Mouse (Mus musculus): Measurements from ENCODE around the gene Apln.

The Apln gene

DNA sequence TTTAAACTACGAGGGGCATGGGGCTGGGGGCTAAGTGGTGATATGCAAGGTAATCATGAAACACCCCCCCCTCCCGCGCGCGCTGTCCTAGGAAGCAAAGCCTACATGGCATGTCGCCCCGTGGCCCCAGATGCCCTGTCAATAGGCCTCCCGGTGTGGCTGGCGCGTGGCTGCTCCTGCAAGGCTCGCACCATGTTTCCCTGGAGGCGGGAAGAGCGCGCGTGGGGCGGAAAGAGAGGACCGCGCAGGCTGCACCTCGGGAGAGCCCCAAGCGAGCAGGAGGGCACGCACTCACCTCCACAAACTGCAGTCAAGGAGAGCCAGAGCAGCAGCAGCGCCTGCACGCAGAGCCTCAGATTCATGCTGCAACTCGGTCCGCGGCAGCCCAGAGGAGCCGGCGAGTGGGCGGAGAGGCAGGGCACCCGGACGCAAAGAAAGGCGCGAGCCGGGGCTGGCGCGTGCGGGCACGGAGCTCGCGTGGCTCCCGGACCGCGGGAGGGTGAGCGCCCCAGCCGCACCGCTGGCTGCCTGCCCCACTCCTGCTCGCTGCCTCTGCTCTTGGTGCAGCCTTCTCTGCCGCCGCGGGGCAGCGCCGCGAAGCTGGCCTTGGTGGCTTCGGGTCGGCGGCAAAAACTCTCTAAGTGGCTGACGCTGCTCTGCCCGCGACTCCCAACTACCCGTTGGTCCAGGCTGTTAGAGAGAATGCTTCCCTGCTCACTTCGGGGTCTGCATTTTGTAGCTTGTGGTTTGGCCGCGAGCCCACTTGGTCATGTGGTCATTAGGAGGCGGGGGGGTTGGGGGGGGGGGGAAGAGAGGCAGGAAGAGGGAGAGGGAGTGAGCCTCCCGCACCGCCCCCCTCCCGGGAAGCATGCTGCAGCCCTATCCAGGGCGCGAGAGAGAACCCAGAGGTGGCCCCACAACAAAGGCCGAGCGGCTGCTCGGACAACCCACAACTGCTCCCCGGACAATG lies at the start of gene Apln:
Apln (minus strand) TSS at position 710 of the 970 bp plus-strand sequence.
- DNase-seq (ENCODE audit: low spot score in 2 of 2) = peak; percentile 19 to 61

DNA sequence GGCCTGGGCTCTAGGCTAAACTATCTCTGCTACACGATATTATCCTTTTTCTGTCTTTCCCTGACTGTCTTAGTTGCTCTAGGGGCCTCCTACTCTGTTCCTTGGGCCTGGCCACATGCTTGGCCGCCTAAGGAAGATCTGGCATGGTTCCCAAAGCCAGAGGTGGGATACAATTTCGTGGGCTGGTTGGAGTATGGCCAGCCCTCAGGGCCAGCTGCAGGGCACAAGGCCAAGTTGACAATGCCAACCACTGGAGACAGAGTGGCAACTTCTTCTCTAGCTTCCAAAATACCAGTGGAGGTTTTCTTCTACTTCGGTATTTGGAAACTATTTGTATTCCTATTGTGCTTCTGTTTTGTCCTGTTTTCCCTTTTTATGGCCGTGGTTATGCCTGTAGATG lies 47.7 kb upstream of the Apln start:
- no peak for DNase-seq (ENCODE audit: low spot score in 2 of 2)

DNA sequence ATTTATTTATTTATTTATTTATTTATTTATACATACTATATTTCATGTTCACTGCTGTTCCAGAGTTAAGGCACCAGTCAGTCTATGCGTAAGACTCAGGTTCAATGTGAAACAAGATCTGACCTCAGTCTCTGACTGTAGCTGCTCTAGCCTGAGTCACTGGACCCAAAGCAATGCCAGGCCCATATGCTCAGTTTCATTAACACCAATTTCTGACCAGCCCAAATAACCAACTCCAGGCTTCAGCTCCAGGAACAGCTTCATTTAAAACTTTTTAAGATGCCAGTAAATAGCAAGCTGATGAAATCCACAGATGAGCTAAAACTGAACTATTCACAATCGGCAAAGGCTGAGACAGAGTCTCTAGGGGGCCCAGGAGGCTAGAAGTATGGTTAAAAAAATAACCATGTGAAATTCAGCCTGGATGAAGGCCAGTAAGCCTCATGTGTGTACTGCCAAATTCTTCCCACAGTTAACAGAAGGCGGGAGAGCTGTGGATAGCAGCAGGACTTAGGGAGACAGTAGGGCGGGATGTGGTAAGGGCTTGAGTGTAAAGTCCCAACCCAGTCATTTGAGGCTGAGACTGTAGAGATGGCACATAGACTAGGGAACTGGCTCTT lies 42.3 kb upstream of the Apln start:
- DNase-seq (ENCODE audit: low spot score in 2 of 2) = no peak

DNA sequence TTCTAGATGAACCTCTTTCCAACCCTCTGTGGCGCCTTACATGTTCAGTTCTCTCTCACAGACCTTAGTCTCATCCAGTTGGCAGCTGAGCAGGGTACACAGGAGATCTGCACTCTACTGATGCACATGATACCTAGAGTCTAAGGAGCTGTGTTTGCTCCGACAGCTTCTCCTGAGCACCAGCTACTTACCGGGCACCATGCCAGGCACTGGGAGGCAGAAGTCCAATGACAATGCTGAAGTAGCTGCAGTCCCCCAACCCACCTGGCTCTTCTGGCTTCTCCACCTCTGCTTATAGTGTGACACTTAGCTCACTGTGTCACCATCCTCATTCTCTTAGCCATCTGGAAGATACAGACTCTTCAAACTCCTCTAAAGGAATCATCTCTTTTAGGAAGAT lies 40.0 kb upstream of the Apln start:
- no peak for DNase-seq (ENCODE audit: low spot score in 2 of 2)

DNA sequence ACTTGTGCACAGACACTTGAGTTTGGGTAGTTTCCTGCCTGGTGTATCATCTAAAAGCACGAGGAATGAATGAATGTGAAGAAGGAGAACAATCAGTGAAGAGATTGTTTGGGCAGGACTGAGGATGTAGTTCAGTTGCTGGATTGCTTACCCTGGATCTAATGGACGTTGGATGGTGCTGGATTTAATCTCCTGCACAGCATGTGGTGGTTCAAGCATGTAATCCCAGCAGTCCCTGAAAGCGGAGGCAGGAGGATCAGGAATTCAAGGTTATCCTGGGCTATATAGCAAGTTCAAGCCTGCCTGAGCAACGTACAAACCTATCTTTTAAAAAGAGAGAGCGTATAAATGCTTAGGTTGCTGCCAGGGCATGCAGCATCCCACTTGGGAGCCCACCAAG lies 37.7 kb upstream of the Apln start:
- no peak for DNase-seq (ENCODE audit: low spot score in 2 of 2)

DNA sequence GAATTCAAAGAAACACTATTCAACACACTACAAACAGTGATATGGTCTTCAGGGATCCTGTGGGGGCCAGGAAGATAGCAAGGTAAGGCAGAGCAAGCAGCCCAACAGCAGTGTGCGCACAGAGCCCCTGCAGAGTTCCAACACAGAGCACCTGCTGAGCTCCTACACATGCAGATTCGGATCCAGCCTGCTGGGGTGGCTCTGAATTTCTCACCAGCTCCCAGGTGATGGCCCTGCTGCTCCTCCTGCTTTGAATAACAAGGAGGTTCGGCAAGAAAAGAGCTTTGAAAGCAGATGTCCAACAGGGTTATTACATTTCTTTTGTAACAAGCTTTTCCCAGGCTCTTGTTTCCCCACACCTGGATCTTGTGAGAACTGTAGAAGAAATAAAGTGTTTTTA lies 37.3 kb upstream of the Apln start:
- DNase-seq (ENCODE audit: low spot score in 2 of 2) = no peak

DNA sequence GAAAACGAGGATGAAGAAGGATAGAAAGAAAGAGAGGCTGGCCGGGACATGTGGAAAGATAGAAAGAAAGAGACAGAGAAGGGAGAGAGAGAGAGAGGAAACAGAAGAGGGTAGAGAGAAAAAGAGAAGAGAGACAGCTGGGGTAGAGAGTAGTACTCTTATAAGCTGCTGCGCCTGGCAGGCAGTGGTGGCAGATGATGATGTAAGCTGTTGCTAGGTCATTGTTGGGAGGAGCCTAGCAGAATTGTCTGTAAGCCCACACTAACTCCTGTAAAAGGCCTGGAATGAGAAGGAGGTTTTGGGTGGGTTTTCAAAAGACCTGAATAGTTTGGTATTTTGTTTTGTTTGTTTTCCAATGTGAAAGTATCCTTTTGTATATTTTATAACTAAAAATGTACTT lies 32.2 kb upstream of the Apln start:
- DNase-seq (ENCODE audit: low spot score in 2 of 2) = no peak

DNA sequence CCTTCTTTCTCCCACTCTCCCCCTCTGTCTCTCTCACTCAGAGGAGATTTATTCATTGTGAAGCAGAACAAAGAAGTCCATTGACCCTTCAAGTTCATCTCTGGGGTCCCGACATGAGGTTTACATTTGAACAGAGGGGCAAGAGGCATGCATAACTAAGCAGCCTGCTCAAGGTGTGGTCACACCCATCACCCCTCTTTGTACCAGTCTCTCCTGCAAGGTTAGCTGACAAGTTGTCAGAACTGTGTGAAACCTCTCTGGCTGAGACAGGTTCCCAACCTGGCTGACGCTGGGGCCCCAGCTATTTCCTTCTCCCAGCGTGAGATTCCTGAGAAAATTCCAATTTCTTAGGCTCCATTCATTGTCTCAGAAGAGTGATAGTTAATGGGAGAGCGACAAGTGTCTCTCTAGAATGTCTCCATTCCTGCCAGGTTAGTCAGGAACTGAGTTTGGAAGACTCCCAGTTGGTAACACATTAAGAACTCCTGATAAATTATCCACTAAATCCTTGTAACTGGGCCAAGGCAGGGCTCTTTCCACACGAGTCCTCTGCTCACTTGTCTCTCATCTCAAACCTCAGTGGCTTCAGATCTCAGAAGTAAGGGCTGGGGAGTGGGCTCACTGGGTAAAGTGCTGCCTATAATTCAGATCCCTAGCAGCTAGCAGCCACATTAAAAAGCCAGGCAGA lies 29.7 kb upstream of the Apln start:
- DNase-seq (ENCODE audit: low spot score in 2 of 2) = no peak

DNA sequence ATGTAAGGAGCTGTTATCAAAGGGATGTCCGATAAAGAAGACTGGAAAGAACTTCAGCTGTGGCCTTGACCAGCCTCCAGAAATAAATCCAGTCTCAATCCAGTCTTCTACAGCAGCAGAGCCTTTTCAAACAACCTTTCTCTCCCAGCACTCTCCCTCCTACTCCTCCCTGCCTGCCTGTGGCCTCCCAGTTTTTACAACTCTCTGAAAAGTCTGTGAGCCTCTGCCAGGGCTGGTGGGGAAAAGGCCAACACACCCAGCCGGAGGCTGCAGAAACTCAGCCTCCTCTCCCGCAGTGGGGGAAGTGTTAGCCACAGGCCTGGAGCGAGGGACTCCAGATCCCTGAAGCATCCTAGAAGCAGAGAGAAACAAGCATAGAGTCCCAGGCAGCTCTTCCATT lies 27.8 kb upstream of the Apln start:
- DNase-seq (ENCODE audit: low spot score in 2 of 2) = no peak

DNA sequence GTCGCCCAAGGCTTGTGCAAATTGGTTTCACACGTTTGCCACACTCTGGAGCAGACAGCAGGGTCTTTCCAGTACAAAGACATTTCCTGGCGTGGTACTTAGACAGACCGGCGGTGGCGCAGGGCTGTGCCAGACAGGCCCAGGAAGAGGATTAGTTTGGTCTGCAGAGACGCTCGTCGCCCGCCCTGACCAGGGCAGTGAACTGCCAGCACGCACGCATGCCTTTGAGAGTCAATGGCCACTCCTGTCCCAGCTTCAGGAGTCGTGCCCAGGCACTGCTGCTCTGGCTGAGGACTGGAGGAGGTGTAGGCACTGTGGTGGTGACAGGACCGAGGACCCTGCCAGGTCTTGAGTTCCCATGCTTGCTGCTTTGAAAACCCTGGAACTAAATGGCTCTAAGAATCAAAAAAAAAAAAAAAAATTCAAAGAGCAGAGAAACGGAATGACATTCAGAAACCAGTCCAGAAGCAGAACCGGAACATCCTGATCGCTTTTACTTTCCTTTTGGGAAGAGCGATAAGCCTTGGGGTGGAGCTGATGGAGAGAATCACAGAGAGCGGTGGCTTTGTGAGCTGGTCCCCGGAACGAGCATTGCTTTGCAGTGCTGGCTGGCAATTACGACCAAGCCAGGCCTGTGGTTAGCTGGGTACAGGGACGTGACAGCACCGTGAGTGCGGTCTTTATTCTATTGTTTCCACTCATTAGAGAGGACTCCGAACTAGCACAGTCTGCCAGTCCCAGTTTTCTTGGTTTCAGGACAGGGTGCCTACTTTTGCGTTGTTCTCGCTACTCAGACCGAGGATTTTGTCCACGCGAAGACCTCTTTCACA lies 19.7 kb upstream of the Apln start:
- DNase-seq (ENCODE audit: low spot score in 2 of 2) = no peak

DNA sequence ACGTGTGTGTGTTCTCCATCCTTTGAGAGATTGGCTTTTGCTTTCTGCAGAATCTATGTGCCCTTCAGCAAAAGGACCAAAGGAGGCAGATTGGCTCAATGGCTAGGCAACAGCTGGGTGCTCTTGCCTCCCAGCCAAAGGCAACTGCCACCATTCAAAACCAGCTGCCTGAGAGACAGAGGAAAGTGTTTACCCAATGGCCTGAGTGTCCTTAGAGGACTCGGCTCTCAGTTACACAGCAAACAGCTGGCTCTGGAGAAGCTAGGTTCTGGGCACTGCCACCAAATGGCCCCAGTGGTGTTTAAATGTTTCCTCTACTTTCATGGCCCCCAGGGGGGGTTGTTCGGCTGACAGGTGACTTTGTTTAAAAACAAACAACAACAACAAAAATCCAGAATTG lies 19.1 kb upstream of the Apln start:
- DNase-seq (ENCODE audit: low spot score in 2 of 2) = no peak

DNA sequence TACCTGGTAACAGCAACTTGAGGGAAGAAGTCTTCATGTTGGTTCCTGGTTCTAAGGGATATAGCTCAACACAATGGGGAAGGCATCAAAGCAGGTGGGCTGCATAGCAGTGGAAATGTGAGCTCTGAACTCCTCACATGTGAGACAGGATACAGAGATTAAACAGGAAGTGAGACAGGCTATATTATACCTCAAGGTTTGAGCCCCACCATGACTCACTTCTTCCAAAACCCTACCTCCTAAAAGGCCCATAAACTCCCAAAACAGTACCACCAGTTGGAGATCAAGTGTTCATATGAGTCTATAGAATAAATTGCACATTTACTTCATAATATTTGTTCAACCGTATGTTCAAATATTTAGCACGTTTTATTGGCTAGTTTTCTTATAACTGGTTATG lies 11.7 kb upstream of the Apln start:
- DNase-seq (ENCODE audit: low spot score in 2 of 2) = no peak

DNA sequence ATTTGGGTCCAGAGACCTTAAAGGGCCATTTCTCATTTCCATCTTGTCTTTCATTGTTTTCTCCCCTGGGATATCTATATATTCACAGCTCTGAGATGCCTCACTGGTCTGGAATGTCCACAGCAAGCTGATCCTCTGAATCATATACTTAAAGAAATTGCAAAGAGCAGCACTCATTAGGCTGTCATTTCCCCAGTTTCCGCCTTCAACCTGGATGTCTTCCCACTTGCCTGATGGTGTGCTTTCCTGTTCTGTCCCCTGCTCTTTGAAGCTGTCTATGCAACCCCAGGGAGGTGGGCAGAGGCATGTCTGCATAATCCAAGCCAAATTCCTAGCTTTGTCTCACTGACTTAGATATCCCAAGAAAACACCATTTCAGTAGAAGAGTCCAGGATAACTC lies 9.6 kb upstream of the Apln start:
- no peak for DNase-seq (ENCODE audit: low spot score in 2 of 2)

DNA sequence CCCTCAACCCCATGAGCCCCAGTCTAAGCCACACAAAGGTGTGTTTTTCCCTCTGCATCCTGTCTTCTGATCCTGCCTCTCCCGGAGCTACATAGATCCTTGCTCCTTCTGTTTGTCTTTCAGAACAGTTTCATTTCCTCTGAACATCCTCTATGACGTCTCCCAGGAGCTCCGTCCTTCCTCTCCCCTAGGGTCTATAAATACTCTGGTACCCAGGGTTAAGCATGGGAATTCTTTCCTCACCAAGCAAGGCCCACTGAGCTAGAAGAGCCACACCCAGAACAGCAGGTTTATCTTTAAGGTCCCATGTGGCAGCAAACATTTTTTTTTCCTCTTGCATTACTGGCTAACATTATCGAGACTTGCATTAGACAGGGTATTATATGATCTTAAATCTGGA lies 8.1 kb upstream of the Apln start:
- DNase-seq (ENCODE audit: low spot score in 2 of 2) = no peak

DNA sequence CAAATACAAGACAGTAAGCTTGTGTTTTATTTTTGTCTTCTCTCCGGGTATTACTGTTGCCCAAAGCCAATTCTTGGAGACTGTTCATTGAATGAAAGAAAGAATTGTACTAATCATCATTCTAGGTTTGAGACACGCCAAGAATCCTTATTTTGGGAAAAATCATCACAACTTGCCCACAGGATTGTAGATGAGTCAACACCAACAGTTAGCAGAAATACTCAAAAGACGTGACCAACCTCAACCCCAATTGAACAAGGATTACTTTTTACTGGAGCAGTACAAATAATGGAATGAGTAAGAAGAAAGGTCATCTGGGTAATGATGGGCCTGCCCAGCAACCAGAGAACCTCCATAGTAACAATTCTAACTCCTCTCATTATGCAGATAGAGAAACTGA lies 5.7 kb upstream of the Apln start:
- no peak for DNase-seq (ENCODE audit: low spot score in 2 of 2)

DNA sequence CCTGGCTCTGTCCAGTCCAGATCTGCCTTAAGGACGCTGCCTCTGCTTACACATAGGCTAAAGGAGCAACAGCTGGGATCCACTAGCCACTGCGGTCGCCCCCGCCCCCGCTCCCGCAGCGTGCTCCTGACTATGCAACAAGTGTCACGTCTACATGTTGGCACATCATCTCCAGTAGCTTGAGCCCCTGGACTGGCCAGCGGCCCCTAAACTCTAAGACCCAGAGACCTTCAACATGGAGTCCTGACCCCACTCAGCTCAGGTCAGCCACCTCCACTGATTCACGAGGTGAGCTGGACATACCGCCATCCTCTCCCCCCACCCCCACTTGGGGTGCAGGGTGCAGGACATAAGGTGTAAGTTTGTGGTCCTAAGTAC lies 898 bp downstream of the Apln start:
- DNase-seq (ENCODE audit: low spot score in 2 of 2) = no peak

DNA sequence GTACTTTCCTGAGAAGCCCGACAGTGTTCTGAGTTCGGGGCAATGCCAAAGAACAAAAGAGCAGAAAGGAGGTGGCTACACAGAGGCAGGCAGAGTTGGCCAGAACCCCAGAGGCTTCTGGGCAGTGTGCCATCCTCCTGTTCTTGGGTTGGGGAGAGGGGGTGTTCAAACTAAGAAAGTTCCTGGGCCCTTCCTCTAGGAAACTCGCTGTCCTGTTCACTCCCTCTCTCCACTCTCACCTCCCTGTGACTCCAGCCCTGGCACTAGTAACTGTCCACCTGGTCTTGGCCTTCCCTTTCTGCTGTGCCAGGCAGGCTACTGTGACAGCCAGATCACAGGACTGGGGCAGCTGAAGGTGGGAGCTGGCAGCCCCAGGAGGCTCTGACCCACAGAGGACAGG lies 1.6 kb downstream of the Apln start:
- no peak for DNase-seq (ENCODE audit: low spot score in 2 of 2)

DNA sequence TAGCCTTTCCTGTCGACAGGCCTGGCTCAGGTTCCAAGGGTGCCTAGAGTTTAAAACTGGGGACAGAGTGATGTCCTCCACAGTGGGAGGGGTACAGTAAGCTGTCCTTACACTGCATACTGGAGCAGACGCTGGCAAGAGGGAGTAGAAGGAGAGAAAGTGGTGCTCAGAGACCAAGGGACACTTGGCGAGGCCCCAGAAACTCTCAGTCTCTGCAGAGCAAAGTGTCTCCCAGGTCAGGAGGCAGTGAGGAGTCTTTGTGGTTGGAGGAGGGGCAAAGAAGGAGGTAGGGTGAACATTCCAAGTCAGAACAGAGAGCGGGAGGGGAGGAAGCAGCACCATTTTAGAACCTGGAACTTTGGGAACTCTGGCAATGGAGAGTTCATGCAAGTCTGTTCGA lies 2.8 kb downstream of the Apln start:
- DNase-seq (ENCODE audit: low spot score in 2 of 2) = no peak

DNA sequence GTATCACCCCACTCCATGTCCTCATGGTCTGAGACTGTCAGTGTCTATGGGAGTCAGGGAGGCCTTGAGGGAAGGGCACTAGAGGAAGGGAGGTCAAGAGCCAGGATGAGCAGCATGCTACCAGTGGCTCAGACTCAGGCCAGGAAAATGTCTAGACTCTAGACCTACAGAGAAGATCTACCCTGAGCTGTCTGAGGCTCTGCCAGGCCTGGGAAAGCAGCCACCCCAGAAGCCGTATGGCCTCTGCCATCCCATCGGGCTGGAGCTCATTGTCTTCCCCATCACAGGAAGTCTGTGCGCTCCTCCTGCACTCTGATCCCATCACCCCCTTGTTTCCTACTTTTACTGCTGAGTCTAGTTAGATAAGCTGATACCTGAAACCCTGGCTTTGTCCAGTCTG lies 4.1 kb downstream of the Apln start:
- DNase-seq (ENCODE audit: low spot score in 2 of 2) = no peak

DNA sequence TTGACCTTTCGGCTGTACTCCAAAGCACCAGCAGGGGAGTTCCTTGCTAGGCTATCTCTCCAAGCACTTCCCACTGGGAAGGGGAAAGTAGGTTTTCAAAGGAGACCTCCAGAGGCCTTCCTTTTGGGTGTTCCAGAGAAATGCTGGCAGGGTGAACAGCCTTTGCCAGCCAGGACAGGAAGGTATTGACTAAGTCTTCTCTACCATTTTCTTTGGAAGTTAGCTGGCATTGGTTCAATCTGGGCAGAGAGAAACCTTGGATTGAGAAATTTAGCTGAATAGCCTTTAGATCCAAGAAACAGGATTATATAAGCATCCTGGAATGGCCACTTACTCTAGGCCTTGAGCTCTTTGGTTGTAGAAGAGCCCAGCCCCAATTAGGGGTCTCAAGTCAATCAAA lies 11.8 kb downstream of the Apln start:
- no peak for DNase-seq (ENCODE audit: low spot score in 2 of 2)

DNA sequence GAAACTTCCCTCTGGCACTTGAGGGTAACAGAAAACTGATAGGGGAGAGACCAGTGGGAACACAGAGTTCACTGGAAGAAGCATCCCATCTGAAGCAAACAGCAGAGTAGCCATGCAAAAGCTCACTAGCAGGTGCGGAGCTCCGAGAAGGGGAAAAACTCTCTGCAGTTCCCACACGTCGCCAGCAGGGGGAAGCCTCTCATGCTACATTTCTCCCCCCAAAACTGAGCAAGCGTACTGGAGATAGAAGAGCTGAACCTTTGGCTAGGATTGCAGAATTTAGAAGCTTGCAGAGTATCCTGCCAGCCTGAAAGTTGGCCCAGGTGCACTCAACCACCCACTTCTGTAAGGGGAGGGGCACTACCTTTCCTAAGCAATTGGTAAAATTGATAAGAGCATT lies 14.7 kb downstream of the Apln start:
- peak; percentile 22 to 71 for DNase-seq (ENCODE audit: low spot score in 2 of 2)

DNA sequence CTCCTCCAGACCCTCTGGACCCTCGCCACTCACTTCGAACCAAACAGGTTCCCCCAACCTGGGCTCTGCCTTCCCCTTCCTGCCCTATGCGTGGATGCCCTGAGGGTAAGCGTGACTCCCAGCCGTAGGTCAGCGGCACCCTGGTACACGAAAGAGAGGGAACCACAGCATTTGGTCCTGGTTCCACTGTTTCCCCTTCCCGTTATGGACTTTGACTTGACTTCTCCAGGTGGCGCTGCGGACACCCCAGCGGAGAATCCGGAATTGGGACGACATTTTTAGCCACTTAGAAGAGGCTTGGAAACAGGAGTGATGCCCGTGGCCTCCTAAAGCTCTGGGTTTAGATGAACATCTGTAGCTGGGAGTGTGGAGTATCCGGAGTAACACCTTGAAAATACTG lies 15.3 kb downstream of the Apln start:
- no peak for DNase-seq (ENCODE audit: low spot score in 2 of 2)
